Comparison of ENCODE assay signal across 8 mouse cellular contexts in genomic region chr9:21748033-21748432, GRCm38 (mm10). TPM values are rescaled to one million over a fixed set of nuclear protein-coding genes. Genes with fewer than 3 reads are reported as not detected.
DNase-seq lines count a peak whose midpoint lies in the region; ATAC-seq lines count a peak whose summit lies in the region.

No protein-coding gene starts in this region.

- no peak for ATAC-seq in liver, embryonic 12.5 days

- peaks cover 74% of the 10 kb centered on the region for H3K36me3 ChIP-seq in liver, embryonic 12.5 days

- H3K27me3 ChIP-seq in liver, embryonic 12.5 days (replicated peaks) = no peaks in the 10 kb centered on the region

- H3K4me3 ChIP-seq in liver, embryonic 12.5 days = no peak overlapping the region

- peak overlapping the region; percentile 57 for H3K27ac ChIP-seq in liver, embryonic 12.5 days

- H3K9me3 ChIP-seq in liver, embryonic 12.5 days (replicated peaks) = no peaks in the 10 kb centered on the region

- no peak overlapping the region for H3K9ac ChIP-seq in liver, embryonic 12.5 days

- DNase-seq in right cerebral cortex, postnatal 10 days (ENCODE audit: low spot score in 2 of 2) = peak; percentile 52 to 70
- DNase-seq in right cerebral cortex, adult 18-20 months = no peak
- peak; percentile 99 for DNase-seq in cerebellum, adult 9-11 months
- DNase-seq in heart, postnatal 25 days (ENCODE audit: low spot score) = peak; percentile 47
- DNase-seq in gastrocnemius, postnatal 4 days (ENCODE audit: low spot score in 2 of 2) = no peak
- no peak for DNase-seq in gastrocnemius, adult 8-10 months (ENCODE audit: low spot score in 2 of 2)
- DNase-seq in embryo, embryonic 10 days (ENCODE audit: low spot score) = no peak

- 63% methylated on average over 7 of the region's 7 CpGs for WGBS in liver, embryonic 12.5 days (ENCODE audit: insufficient replicate concordance)

- peaks cover 13% of the 10 kb centered on the region for H3K4me1 ChIP-seq in liver, embryonic 12.5 days

- intact Hi-C loops in heart, postnatal 25 days (cut with DNase I) = no loop called here

- H3K4me2 ChIP-seq in liver, embryonic 12.5 days = no peak overlapping the region

RNA-seq across cellular contexts. Expression of gene Spc24, which starts 12.1 kb away (rescaled TPM):
- 1 to 10 TPM; 3.2 to 4.0 TPM for total RNA-seq in heart, postnatal 25 days (2021)
- 112 and 114 TPM in 2 replicates for polyA plus RNA-seq in liver, embryonic 12.5 days (2016; fragmentation: Nextera tagmentation; extraction: Ambion mirVana)
- 10 to 100 TPM; 10.8 to 14.2 TPM for total RNA-seq in gastrocnemius, postnatal 4 days (2021)
- total RNA-seq in gastrocnemius, adult 8-10 months (2022) = 1 to 10 TPM; 1.5 to 3.3 (median 1.7) TPM

RNA-seq across cellular contexts. Expression of gene Ldlr, which starts 24.8 kb away (rescaled TPM):
- total RNA-seq in heart, postnatal 25 days (2021) = 1 to 10 TPM; 2.7 to 3.1 TPM
- polyA plus RNA-seq in liver, embryonic 12.5 days (2016; fragmentation: Nextera tagmentation; extraction: Ambion mirVana) = 31.1 and 32.9 TPM in 2 replicates
- 10 to 100 TPM; 25.6 to 37.2 TPM for total RNA-seq in gastrocnemius, postnatal 4 days (2021)
- total RNA-seq in gastrocnemius, adult 8-10 months (2022) = 1 to 10 TPM; 2.9 to 3.6 (median 3.2) TPM

RNA-seq across cellular contexts. Expression of gene Kank2, which starts 50.5 kb away (rescaled TPM):
- 10 to 100 TPM; 52.5 to 58.0 TPM for total RNA-seq in heart, postnatal 25 days (2021)
- 5.0 and 5.5 TPM in 2 replicates for polyA plus RNA-seq in liver, embryonic 12.5 days (2016; fragmentation: Nextera tagmentation; extraction: Ambion mirVana)
- total RNA-seq in gastrocnemius, postnatal 4 days (2021) = 10 to 100 TPM; 48.1 to 49.1 TPM
- 10 to 100 TPM; 13.0 to 15.2 (median 14.2) TPM for total RNA-seq in gastrocnemius, adult 8-10 months (2022)

Comparison
In these comparisons a context has a peak if more than half of its experiments do, and no peak if none do; other contexts are left out.
1. DNase-seq: peak in right cerebral cortex, postnatal 10 days (2 of 2), cerebellum, adult 9-11 months (single experiment) and heart, postnatal 25 days (single experiment); none in right cerebral cortex, adult 18-20 months (single experiment), gastrocnemius, postnatal 4 days (0 of 2), gastrocnemius, adult 8-10 months (0 of 2) and embryo, embryonic 10 days (single experiment).
2. RNA of gene Ldlr, which starts 24.8 kb away (total RNA-seq): 25.6 to 37.2 TPM in gastrocnemius, postnatal 4 days; 2.9 to 3.6 TPM in gastrocnemius, adult 8-10 months and 2.7 to 3.1 TPM in heart, postnatal 25 days; every median in the first group is over 4 times any median in the second.